Mouse (Mus musculus): Measurements from ENCODE around the gene Syne1.

The Syne1 gene

DNA sequence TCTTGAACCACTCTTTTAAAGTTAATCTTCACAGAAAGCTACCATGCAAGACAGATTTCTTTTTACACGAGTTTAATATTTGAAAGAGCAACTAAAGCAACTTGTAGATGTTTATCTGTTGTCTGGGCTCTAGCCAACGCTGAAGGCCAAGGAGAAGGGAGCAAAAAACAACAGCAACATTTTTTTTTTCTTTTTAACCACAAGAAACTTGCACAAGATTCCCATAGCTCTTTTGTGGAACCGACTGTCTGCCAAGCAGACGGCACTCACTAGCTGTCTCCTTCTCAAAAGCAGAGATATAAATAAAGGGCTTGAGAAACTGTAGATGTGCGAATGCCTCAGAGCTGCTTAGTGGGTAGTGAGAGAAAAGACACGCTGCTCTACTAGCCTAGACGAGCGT, 391.6 kb downstream of the Syne1 start:
- no peak for DNase-seq (ENCODE audit: low spot score in 2 of 2)

- DNase-seq (ENCODE audit: low spot score in 2 of 2), result no peak
Measured at GRCm38 (mm10) chr10:5153047-5153446, 398.2 kb downstream of the Syne1 start.

DNA sequence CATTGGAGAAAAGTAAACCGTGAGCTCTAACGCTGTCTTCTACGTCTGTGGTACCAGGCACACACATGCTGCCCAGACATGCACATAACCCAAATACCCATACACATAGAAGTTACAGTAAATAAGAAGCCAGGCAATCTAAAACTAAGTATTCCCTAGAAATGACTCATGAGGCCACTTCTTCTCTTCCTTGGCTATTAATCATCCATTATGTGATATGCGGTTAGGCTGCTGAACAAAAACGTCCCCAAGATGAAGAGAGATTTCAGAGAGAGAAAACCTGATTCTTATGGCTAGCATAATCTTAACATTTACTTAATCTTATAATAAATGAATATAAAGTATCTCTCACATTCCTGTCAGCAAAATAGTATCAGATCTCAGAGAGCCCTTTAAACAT, 409.8 kb downstream of the Syne1 start:
- no peak for DNase-seq (ENCODE audit: low spot score in 2 of 2)

DNA sequence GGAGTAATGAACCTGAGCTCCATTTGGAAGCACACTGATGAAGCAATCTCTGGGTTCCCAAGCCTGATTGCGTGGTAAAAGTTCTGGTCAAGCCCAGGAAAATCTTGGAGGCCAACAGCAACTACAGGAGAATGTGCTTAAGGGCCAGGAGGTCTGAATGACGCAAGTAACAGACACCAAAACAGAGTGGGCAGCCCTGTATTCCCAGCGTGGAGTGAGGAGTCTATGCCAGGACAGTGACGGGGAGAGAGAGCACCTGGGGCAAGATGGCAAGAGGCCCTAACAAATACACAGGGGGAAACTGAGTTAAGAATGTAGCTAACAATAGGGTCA, 411.4 kb downstream of the Syne1 start:
- no peak for DNase-seq (ENCODE audit: low spot score in 2 of 2)

DNA sequence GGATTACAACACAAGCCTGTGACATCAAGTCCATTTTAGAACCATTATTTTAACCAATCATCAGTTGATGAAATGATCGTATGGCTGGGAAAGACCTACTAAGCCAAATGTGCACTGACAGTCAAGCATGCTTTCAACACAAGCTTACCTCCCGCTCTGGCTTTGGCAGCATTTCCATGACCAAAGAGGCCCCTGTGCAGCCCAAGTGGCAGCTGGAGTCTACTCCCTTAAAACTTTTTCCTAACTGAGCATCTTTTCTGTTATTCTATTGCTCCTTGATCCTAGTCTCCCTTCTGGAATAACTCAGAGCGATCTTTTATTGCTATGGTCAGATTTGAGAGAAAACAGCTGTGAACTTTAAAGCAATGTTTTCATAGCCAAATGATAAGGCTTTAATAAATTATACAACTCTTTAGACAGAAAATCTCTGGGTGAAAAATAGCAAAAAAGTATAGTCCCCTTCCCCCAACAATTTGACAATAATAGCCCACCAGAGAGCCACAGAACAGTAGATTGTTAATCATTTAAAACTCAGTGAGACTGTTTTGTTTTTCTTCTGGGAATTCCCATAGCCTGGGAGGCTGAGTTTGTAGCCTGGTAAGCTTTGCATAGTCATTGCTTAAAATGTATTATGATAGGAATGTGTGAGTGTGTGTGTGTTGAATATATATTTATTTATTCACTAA, 411.9 kb downstream of the Syne1 start:
- DNase-seq (ENCODE audit: low spot score in 2 of 2), result no peak

GRCm38 (mm10) chr10:5132050-5132449, 419.2 kb downstream of the Syne1 start:
- no peak for DNase-seq (ENCODE audit: low spot score in 2 of 2)

GRCm38 (mm10) chr10:5130495-5130894, 420.8 kb downstream of the Syne1 start:
- no peak for DNase-seq (ENCODE audit: low spot score in 2 of 2)

- no peak for DNase-seq (ENCODE audit: low spot score in 2 of 2)
Measured at GRCm38 (mm10) chr10:5124757-5125156, 426.5 kb downstream of the Syne1 start.

- DNase-seq (ENCODE audit: low spot score in 2 of 2), result no peak
Measured at GRCm38 (mm10) chr10:5116720-5117119, 434.6 kb downstream of the Syne1 start.

- no peak for DNase-seq (ENCODE audit: low spot score in 2 of 2)
Measured at GRCm38 (mm10) chr10:5116155-5116554, 435.1 kb downstream of the Syne1 start.

GRCm38 (mm10) chr10:5110773-5111172, 440.5 kb downstream of the Syne1 start:
- DNase-seq (ENCODE audit: low spot score in 2 of 2), result no peak

GRCm38 (mm10) chr10:5097754-5098137, 453.5 kb downstream of the Syne1 start:
- DNase-seq (ENCODE audit: low spot score in 2 of 2), result no peak

- DNase-seq (ENCODE audit: low spot score in 2 of 2), result no peak
Measured at GRCm38 (mm10) chr10:5096996-5097753, 454.1 kb downstream of the Syne1 start.

DNA sequence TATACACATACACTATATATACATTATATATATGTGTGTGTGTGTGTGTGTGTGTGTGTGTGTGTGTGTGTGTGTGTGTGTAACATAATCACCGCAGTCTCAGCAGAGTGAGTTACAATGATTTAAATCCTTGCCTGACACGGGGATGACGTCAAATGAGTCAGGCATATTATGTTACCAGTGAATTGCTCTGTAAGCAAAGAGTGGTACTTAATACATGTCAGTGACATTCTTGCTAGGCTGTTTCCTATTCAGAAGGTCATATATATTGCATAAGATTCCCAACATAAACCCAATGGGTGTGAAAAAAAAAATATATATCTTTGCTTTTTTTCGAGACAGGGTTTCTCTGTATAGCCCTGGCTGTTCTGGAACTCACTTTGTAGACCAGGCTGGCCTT, 462.1 kb downstream of the Syne1 start:
- no peak for DNase-seq (ENCODE audit: low spot score in 2 of 2)

GRCm38 (mm10) chr10:5087336-5087735, 463.9 kb downstream of the Syne1 start:
- DNase-seq (ENCODE audit: low spot score in 2 of 2), result no peak

GRCm38 (mm10) chr10:5086329-5086728, 465.0 kb downstream of the Syne1 start:
- DNase-seq (ENCODE audit: low spot score in 2 of 2), result no peak

DNA sequence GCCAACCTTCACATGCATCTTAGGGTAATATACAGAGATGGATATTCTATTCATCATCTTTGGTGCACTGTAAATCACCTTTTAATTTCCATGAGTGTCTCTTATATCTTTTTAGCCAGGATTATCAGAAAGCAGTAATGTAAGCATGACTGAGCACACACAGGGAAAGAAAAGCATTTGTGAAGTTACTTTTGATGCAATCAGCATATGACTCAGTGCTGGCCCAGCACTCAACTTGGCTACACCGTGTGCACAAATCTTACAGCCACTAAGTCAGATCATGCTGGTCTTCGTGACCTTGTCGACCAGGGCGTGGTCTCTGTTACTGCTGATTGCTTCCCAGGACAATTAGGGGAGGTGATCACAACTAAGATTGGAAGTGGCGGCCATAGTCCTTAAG, 465.5 kb downstream of the Syne1 start:
- no peak for DNase-seq (ENCODE audit: low spot score in 2 of 2)

DNA sequence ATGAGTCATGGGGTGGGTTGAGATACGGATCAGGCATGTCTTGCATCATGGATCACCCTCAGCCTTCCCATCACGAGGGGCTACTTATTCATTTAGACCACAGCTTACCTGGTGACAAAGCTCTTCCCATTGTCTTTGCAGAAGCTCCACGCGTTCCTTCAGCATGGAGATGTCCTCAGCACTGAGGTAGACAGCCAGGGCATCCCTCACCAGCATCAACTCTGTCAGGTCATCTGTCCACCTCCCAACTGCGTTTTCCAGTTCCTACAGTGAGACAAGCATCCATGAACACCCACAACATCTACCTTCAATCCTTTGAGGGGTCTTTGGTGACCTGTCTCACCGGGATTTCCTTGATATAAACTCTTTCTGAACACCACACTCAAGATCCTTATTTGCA, 467.6 kb downstream of the Syne1 start:
- no peak for DNase-seq (ENCODE audit: low spot score in 2 of 2)

- peak; percentile 4 to 9 for DNase-seq (ENCODE audit: low spot score in 2 of 2)
Measured at GRCm38 (mm10) chr10:5079945-5080468, 471.3 kb downstream of the Syne1 start.

DNA sequence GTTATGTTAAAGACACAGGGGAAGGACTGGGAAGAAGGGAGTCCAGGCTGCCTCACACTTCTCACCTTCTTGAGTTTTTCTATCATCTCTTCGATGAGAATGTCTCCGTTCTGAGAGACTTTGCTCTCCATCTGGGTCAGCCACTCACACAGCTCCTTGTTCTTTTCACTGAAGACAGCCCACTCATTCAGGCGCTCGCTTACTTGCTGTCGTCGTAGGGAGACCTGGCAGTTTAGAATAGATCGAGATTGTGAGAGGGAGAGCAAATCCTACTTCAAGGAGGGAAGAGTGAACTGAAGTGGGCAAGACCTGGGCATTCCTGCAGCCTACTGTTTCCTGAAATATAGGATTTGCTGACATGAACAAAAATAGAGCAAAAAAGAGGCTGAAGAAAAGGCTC, 475.6 kb downstream of the Syne1 start:
- DNase-seq (ENCODE audit: low spot score in 2 of 2), result no peak

DNA sequence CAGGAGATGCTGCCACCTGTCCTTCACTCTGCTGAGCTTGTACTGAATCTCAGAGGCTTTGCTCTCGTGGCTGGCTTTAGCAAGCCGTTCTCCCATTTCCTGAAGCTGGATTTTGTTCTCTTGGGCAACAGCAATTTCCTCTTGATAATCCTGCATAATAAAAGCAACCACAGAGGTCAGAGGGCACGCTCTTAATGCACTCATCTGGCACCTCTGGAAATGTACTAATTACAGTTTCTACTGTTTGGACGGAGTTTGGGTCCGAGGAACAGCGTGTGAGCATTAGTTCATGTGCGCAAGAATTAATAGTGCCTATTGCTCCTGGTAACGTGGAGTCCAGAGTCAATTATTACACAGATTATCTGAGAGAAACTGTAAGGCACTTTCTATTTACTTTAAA, 479.2 kb downstream of the Syne1 start:
- no peak for DNase-seq (ENCODE audit: low spot score in 2 of 2)

DNA sequence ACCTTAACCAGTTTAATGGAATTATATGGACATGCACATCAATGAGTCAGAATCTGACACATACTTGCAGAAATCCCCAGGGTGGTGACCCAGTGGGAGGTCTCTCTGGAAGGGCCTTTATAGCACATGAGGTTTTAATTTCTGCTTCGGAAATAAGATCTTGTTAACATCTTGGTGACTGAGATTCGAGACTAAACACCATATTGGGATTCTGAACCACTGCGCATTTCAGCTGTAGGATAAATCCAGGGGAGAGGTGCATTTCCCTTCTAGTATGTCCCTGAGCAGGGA, 480.4 kb downstream of the Syne1 start:
- DNase-seq (ENCODE audit: low spot score in 2 of 2), result no peak

GRCm38 (mm10) chr10:5070168-5070940, 480.9 kb downstream of the Syne1 start:
- no peak for DNase-seq (ENCODE audit: low spot score in 2 of 2)

All from thymus, postnatal 10 days (tissue).